Mouse (Mus musculus): ENCODE results near the gene Cdnf. TPM values are rescaled to one million over a fixed set of nuclear protein-coding genes. Genes with fewer than 3 reads are reported as not detected.

Cdnf gene
- 0.26 and 0.36 TPM in 2 replicates for polyA plus RNA-seq (2015; fragmentation: Nextera tagmentation; extraction: Ambion mirVana)

- peak; percentile 99 for DNase-seq (ENCODE audit: low spot score)
Measured at GRCm38 (mm10) chr2:3512552-3513454, at the start of gene Cdnf, which contains the start of the genes Gm45902 and Hspa14. TSS of gene Cdnf (plus strand) at chr2:3513030. TSS of gene Gm45902 (minus strand) at chr2:3512790. TSS of gene Hspa14 (minus strand) at chr2:3512814.

DNA sequence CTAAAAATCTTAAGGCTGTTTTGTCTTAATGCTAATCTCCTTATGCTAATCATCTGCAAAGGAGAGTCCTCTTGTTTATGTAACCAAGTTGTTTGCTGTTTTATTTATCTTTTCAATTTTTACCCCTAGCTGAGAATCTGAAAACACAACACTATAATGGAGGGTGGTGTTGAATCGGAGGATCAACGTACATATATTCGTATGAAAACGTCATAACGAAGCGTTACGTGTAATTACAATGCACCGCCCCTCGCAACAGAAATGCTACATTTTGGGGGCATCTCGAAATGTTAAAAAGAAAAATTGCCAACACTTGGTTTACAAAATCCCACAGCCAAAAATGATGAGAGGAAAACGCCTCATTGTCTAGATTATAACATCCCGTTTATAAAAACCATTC, 38.9 kb upstream of the Cdnf start:
- peak; percentile 16 for DNase-seq (ENCODE audit: low spot score)

DNA sequence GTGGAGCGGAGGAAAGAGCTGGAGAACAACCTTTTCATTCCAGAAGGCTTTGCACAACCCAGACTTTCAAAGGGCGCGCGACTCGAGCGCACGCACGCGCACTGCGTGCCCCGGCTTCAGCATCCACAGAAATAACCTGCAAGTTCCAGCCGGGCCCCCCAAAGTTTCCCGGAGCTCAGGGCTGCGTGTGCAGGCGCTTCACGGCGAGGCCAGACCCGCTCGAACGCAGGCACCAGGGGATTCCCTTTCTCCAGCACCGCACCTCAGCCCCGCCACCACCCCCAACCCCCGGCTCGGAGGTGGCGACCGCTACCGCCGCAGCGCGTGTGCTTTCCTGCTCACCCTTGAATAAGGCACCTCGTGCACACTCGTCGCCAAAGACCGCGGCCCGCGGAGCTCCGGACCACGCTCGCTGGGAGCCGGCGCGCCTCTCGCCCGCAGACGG, 38.4 kb upstream of the Cdnf start:
- DNase-seq (ENCODE audit: low spot score), result peak; percentile 70

GRCm38 (mm10) chr2:3474861-3475283, 38.0 kb upstream of the Cdnf start, which contains the start of gene Suv39h2:
TSS of gene Suv39h2 (minus strand) at chr2:3475031.
- peak; percentile 96 for DNase-seq (ENCODE audit: low spot score)

- peak; percentile 21 for DNase-seq (ENCODE audit: low spot score)
Measured at GRCm38 (mm10) chr2:3475746-3476251, 37.0 kb upstream of the Cdnf start.

- no peak for DNase-seq (ENCODE audit: low spot score)
Measured at GRCm38 (mm10) chr2:3480239-3480638, 32.6 kb upstream of the Cdnf start.

DNA sequence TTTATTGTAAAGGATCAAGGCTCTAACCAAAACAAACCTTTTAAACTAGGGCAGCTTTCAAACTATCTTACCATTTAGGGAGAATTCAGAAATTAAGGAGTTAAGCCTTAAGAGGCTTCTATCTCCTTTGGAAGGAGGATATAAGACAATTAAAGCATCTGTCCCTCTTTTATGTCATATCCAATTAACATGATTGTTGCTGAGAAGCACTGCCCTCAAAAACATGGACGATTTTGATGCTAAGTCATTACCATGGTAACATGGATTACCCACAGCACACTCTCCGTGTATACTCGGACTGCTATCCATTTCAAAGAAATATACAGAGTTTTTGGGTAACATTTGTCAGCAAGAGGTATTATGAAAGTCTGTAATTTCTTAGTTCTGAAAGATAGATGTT, 23.0 kb upstream of the Cdnf start:
- no peak for DNase-seq (ENCODE audit: low spot score)

DNA sequence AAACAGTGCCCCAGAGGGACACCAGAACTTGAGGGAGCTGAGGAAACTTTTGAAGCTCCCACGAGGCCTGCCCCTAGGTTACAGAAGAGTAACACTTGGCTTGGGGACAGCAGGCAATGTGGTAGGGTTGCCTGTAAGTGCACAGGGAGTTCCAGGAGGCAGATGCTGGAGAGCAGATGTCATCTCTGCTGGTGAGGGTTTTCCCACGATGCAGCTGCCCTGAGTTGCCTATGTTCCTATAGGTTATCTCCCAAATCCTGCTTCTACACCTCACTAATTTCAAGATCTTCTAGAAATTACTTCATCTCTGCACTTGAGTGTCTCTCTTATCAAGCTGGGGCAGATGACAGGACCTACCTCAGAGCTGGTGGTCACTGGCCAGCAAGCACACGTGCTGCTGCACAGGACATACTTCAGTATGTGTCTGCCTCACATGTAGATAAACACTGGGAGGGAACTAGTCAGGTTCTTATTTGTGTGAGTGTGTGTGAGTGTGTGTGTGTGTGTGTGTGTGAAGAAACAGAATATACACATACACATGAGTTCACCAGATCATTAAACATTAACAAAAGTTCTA, 18.9 kb upstream of the Cdnf start:
- DNase-seq (ENCODE audit: low spot score), result no peak

DNA sequence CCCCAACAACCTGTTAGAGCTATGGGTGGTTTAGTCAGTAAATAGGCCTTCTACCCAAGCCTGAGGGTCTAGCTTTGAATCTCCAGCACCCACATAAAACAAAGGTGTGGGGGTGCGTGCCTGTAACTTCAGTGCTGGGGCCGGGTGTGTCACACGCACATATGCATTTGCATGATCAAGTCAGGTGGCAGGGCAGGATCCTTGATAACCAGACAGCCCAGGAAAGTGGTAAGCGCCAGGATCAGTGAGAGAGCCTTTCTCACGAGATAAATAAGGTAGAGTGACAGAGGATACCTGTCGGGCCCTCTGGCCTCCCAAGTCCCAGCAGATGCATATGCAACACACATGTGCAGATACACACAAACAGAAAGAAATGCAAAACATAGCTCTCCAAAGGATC, 13.3 kb upstream of the Cdnf start:
- DNase-seq (ENCODE audit: low spot score), result no peak

- no peak for DNase-seq (ENCODE audit: low spot score)
Measured at GRCm38 (mm10) chr2:3500886-3501285, 11.9 kb upstream of the Cdnf start.

GRCm38 (mm10) chr2:3512076-3512475, 754 bp upstream of the Cdnf start:
- peak; percentile 48 for DNase-seq (ENCODE audit: low spot score)

DNA sequence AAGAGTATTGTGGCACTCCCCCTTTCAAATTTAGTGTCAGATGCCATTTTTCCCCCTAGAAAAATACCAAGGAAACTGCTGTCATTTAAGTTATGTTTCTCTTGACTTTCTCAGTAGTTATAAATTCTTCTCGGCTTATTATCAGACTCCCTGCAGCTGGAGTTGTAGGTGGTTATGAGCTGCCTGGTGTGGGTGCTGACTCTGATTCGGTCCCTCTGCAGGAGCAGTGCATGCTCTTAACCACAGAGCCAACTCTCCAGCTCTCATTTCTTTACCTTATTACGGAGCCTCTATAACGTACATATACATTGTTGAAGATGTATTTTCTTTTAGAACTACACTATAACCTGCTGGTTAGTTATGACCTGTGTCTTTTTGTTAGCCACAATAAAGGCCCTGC, 9.7 kb downstream of the Cdnf start:
- no peak for DNase-seq (ENCODE audit: low spot score)

DNA sequence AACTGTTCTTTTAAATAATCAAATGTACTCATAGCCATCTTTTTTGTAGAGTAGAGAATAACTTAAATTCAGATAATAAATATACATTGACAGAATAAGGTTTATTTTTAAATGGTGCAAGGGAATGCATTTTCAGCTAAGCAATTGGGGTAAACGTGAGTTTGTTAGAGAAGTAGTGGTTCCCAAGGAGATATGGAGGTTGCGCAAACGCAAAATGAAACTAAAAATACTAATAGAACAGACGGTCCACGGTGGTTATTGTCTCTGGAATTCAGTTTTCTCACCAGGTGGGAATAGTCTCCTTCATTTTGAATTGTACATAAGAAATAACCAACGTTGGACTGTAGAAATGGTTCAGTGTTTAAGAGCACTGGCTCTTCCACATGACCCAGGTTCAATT, 13.5 kb downstream of the Cdnf start:
- DNase-seq (ENCODE audit: low spot score), result no peak

DNA sequence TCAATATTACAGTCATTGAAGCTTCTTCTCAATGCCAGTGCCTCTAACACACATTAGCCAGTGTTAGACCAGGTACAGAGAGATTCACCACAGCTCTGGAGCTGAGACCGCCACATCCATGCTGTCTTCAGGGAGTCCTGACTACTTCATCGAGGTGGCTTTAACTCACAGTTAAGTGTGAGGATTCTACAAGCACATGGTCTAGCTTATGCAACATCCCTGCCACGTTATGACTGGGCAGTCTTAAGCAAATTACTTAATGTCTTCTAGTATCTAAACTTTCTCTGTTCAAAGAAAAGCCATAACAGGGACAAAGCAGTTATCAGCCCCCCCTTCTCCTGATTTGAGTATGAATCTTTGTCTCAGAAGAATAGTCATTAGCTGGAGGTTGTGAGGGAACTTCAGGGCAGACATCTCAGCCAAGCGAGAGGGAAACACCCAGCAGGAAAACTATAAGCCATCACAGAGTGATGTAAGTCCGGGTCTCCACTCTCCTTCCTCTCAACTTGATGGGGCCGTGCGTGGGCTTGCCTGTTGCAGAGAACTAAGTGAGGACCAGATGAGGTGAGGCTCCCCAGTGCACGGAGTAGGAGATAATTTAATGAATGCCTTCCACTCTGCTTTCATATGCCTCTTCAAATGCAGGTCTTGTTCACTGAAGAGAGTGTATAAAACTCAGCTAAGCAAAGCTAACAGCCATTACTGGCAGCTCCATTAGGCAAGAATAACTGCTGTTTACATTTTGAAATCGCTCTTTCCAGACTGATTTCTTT, 28.7 kb downstream of the Cdnf start:
- no peak for DNase-seq (ENCODE audit: low spot score)

DNA sequence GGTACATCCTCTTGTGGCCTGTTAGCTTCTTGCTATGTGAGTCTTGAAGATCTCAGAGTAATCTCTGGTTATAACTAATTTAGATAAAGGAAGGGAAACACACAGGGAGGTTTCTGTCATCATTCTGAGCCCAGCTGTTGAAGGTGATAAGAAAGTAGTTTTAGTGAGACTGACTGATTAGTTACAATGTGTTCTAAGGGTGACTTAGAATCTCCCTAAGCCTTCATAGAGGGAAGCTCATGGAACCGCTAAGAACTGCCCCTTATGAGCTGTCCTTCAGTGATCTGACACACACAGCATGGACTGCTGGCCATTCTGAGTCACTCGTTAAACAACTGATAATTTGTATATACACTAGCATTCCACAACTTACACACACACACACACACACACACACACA, 33.2 kb downstream of the Cdnf start:
- DNase-seq (ENCODE audit: low spot score), result no peak

DNA sequence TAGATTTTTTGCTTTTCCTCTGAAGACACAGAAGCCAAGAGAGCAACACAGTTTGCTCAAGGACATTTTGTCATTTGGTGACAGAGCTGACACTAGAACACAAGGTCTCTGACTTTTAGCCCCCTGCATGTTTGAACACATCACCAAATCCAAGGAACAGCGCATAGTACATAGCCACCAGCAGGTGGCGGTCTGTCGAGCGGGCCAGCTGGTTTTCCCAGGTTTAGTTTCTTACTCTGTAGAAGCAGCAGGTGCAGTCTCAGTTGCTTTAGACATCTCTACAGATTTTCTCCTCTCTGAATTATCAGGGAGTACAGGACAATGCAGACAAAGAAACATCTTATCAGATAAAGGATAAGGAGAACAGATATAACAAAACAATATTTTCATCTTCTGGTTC, 33.8 kb downstream of the Cdnf start:
- DNase-seq (ENCODE audit: low spot score), result peak; percentile 82

GRCm38 (mm10) chr2:3570186-3570585, 57.4 kb downstream of the Cdnf start, which contains the start of gene Fam107b:
TSS of gene Fam107b (plus strand) at chr2:3570488.
- DNase-seq (ENCODE audit: low spot score), result no peak

DNA sequence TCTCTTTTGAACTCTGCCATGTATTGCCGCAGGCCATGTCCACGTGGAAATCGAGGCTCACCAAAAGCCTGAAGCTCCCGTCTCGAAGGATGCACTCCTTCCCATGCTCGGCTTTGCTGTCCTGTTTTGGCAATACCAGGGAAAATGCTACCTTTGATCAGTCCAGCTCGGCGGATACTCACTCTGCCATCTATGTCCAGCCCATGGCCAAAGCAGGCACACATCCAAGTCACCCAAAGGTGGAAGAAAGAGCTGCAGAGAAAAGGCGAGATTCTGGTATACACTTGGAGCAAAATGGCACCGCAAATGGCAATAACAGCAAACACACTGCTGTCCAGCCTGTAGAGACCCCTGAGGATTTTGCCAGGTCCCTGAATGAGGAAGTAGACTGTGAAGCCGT, 57.8 kb downstream of the Cdnf start:
- DNase-seq (ENCODE audit: low spot score), result no peak

- DNase-seq (ENCODE audit: low spot score), result no peak
Measured at GRCm38 (mm10) chr2:3573883-3574282, 61.1 kb downstream of the Cdnf start.

DNA sequence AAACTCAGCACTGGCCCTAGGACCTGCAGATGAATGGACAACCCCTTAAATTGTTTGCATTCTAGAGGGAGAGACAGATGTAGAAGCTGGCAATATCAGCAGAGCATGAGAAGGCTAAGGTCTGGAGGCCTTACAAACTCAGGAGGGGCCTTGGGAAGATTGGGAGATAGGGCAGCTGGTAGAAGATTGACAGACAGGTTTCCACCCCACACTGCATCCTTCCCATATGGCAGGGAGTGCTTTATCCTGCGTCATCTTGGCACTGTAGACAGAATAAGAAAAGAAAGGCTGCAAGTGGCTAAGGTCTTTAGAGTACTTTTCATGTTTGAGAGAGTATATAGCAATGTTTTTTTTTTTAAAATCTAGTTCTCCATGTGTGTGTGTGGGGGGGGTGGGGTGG, 62.3 kb downstream of the Cdnf start:
- DNase-seq (ENCODE audit: low spot score), result no peak

Measured in thymus, postnatal 0 days (tissue).